Mouse (Mus musculus) neutrophil, adult 5-6 weeks (primary cell): ENCODE results near the gene Btg1. TPM values are rescaled to one million over a fixed set of nuclear protein-coding genes. Genes with fewer than 3 reads are reported as not detected.

ENCODE experiments used
- ATAC-seq: fragments of 151-379, 151-347 bp; 2 replicates; pipeline ENCODE4 v1.8.0; 2017; ENCODE audit warnings: mild to moderate bottlenecking, moderate TSS enrichment; ENCODE audit not compliant: insufficient number of reproducible peaks, poor library complexity, low FRiP score, severe bottlenecking; ENCODE audit errors: extremely low read depth
- total RNA-seq: library from RNA; stranded (forward); fragments of 200-1000 nt; gene quantifications from 2 replicates; pipeline ENCODE4 v1.2.3, GENCODE M21; 2017

The Btg1 gene
- total RNA-seq, 1 experiment from 2014 or later: 1,066 TPM

GRCm38 (mm10) chr10:96626120-96626750, 9.4 kb downstream of the Btg1 start:
- ATAC-seq: no peak

DNA sequence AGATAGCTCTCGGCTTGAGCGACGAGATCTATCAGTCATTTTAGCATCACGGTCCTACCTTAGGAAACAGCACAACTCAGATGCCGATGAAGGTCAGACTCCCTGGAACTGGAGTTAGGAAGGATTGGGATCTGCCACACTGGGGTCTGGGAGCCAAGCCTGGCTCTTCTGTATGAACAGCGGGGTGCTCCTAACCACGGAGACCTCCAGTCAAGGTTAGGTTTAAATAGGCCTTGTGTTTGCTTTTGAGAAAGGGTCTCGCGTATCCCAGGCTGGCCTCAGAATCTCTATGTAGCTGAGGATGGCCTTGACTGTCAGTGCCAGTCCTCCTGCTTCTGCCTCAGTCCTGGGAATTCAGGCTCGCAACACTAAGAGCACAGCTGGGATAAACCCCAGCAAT, 10.5 kb downstream of the Btg1 start:
- ATAC-seq: no peak

GRCm38 (mm10) chr10:96628100-96628912, 11.5 kb downstream of the Btg1 start:
- ATAC-seq: peak; percentile 34

DNA sequence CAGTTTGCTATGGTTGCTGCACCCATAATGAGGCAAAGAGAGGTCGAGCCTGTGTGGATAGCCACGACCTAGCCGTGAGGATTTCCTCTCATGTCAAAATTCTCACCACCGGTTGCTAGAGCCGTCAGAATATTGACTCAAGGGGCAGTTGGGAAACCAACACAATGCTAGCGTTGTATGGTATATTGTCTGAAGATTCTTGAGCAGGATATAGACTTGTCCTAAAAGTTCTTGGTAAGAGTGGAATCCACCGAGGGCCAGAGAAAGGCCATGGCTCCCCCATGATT, 12.1 kb downstream of the Btg1 start:
- ATAC-seq: peak; percentile 0; the same call in 1 of the 2 replicates

DNA sequence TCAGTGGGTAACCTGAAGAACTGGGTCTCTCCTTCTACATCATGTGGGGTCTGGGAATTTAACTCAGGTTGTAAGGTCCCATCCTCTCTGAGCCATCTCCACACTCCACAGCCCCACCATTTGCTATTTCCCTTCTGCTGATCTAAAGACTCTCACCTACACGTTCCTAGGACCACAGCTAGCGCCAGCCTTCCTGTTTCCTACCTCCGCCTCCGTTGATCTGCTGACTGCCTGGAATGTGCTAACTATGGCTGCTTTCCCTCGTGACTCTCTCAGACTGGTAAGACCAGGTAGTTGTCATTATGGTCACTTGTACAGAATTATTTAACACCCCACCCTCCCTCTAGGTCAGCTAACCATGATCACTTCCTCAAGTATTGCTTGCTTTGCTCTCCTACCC, 13.3 kb downstream of the Btg1 start:
- no peak for ATAC-seq

DNA sequence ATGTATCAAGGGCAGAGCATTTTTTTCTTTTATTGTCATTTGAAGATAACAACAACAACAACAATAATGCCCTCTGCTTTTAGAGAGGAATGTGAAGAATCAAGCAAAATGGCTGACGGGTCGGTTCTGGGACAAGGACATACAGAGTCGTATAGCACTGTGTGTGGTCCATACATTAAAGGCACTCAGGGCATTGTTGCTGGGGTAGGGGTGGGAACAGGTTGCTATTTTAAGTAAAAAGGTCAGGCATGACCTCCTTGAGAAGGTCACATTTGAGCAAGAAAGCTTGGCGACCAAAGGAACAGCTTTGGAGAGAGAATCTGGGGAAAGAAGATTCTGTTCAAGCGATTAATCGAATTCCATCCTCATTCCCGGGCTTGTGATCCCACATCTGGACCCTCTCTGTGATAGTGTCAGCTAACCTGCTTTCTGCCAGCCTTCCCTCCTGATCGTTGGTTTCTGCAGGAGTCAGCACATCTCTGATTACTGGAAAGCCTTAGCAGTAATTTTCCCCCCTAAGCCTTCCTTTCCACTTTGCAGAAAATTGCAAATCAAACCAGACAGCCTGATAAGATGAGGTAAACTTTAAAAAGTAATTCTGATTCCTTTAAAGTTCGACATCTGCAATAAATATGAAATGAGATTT, 14.4 kb downstream of the Btg1 start:
- no peak for ATAC-seq

DNA sequence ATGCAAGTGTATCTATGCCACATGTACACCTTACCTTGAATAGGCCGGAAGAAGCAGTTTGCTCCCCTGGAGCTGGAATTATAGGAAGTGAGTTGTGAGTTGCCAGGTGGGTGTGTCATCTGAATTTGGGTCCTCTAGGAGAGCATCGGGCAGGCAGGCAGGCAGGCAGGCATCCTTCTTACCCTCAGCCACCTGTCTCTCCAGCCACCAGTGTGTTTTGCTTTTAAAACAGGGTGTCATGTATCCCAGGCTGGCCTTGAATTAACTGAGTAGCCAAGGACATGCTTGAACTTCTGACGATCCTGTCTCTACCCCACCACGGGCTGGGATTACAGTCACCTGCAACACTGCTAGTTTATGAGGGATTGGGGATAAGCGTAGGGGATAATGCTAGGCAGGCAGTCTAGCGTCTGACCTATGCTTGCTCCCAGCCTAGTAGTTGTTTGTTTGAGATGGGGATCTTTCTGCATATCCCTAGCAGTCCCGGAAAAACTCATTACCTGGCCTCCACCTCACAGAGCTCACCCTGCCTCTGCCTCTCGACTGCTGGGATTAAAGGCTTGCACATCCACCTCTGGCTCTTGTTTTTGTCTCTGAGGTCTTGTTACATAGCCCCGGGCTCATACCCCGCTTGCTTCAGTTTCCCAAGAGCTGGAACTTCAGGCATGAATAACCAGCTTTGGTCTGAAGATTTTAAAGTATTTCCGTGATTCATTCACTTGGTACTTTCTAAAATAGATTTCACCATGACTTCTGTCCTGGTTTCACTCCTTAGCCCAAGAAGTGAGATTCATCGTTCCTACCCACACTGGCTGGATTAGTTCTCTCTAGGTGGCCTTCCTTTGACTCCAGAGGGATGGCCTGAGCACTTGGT, 15.7 kb downstream of the Btg1 start:
- no peak for ATAC-seq

DNA sequence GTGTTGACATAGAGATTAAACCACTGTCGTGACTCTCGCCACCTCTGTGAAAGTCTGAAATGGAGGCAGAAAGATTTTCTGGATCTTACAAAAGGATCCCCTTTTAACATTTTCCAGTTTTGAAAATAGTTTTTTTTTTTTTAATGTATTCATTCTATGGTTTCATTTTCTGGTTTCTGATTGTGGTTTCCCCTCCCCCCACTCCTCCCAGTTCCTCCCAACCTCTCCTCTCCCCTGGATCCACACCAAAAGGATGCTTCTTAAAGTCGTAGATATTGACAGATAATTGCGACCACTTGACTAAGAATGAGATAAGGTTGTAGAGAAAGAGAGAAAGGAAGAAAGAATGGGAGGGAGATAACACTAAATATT, 16.3 kb downstream of the Btg1 start:
- no peak for ATAC-seq

- no peak for ATAC-seq
Measured at GRCm38 (mm10) chr10:96635472-96635871, 18.7 kb downstream of the Btg1 start.

DNA sequence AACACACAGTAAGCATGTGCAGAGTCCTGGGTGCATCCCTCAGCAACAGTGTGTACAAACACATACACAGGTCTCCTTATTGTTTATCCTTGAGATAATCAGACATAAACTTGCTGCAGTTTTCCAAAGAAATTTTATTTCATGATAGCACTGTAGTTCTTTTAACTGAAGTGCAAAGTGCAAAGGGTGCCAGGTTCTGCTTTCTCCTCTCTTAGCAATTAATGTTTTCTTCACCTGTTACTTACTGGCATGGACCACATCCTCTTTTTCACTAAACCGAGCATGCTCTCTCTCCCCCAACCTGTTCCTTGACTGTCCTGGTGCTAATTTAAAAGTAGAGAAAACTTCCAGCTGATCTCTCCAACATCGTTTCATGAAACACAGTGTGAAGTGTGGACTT, 21.7 kb downstream of the Btg1 start:
- peak; percentile 1; the same call in 1 of the 2 replicates for ATAC-seq

GRCm38 (mm10) chr10:96642014-96642413, 25.2 kb downstream of the Btg1 start:
- no peak for ATAC-seq

- no peak for ATAC-seq
Measured at GRCm38 (mm10) chr10:96642751-96643150, 25.9 kb downstream of the Btg1 start.

DNA sequence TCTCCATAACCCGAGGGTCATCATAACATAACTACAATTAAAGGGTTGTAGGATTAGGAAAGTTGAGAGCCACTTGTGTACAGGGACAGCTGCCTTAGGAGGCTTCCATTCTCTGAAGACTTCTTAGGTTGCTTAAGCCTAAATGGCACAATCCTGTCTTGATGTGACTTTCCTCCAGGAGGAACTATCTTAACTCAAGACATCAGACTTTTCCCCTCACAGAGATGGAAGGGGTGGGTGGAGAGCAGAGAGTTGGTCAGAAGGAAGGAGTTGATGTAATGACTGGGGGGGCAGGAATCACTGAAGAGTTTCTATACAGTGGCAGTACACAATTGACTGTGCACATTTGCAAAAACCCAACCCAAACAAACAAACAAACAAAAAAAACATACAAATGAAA, 28.4 kb downstream of the Btg1 start:
- ATAC-seq: no peak

GRCm38 (mm10) chr10:96646024-96646866, 29.4 kb downstream of the Btg1 start:
- ATAC-seq: no peak

DNA sequence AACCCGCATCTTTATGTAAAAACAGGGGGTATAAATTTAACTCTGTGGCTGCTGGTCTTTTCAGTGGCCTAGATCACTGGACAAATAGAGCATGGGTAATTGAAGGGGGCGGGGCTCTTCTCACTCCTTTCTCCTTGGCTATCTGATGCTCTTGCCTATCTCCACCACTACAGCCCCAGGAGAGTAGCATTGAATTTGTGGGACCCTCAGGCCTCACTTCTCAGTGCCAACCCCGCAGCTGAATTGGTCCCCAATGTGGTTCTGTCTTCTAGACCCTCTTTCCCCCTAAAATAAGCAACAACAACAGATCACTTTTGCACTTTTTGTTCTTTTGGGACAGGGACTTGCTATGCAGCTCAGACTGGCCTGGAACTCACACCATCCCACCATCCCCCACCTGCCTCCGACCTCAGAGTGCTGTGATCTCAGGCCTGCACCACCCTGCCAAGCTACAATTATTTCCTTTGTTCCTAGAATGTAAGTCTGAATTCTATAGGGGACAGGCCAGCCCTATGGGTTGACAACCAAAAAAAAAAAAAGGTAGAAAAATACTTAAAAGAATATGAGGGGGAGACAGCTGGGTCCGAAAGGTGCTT, 30.2 kb downstream of the Btg1 start:
- ATAC-seq: no peak

GRCm38 (mm10) chr10:96648161-96648561, 31.4 kb downstream of the Btg1 start:
- ATAC-seq: no peak

DNA sequence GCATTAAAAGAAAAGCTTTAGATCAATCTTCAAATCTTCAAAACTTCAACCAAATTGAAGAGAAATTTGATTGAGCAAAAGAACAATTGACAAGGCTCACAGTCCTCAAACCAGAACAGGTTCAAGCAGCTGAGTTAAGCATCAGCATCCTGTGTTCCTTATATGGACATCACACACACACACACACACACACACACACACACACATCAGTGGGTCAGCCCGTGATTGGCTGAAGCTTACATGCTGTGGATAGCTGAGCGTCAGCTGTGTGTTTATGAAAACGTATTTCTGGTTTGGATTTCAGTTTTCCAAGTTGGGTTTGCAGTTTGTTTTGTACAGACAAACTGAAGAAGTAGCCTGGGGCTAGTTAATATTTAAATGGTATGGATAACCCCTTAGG, 32.7 kb downstream of the Btg1 start:
- no peak for ATAC-seq

GRCm38 (mm10) chr10:96652372-96652771, 35.6 kb downstream of the Btg1 start:
- ATAC-seq: no peak
